In genomic region chr9:37053601-37054512, GRCm38 (mm10) we compare ENCODE assay signal across 8 mouse cellular contexts.
DNase-seq lines count a peak whose midpoint lies in the region; ATAC-seq and TF ChIP-seq lines count a peak whose summit lies in the region.

No protein-coding gene starts in this region.

- H3K4me1 ChIP-seq in forebrain, embryonic 16.5 days (replicated peaks; ENCODE audit: control insufficient read depth, insufficient read depth, low read length), result peaks cover 23% of the 10 kb centered on the region
- peaks cover 55% of the 10 kb centered on the region for H3K4me1 ChIP-seq in hindbrain, embryonic 12.5 days
- H3K4me1 ChIP-seq in limb, embryonic 14.5 days (ENCODE audit: control insufficient read depth, insufficient read depth, low read length), result peaks cover 41% of the 10 kb centered on the region
- peaks cover 82% of the 10 kb centered on the region for H3K4me1 ChIP-seq in neural tube, embryonic 13.5 days (replicated peaks)

- H3K79me2 ChIP-seq in C2C12 (ENCODE audit: control insufficient read depth, insufficient read depth), result no peaks in the 10 kb centered on the region

- H3K9me3 ChIP-seq in forebrain, embryonic 16.5 days (ENCODE audit: control insufficient read depth, low read length), result no peaks in the 10 kb centered on the region
- no peaks in the 10 kb centered on the region for H3K9me3 ChIP-seq in hindbrain, embryonic 12.5 days (replicated peaks)
- H3K9me3 ChIP-seq in limb, embryonic 14.5 days (ENCODE audit: control insufficient read depth, low read length), result no peaks in the 10 kb centered on the region
- H3K9me3 ChIP-seq in neural tube, embryonic 13.5 days, result no peaks in the 10 kb centered on the region

- peak overlapping the region; percentile 26; the same call in 1 of the 2 replicates for H3K9ac ChIP-seq in forebrain, embryonic 16.5 days (replicated peaks; ENCODE audit: low read depth, low read length)
- H3K9ac ChIP-seq in hindbrain, embryonic 12.5 days, result peak overlapping the region; percentile 47; the same call in 1 of the 2 replicates
- H3K9ac ChIP-seq in limb, embryonic 14.5 days (ENCODE audit: low read depth, low read length, severe bottlenecking), result peak overlapping the region; percentile 21; the same call in 1 of the 2 replicates
- peak overlapping the region; percentile 61 for H3K9ac ChIP-seq in neural tube, embryonic 13.5 days

- H3K27me3 ChIP-seq in C2C12 (ENCODE audit: control insufficient read depth, insufficient read depth, insufficient read length), result no peaks in the 10 kb centered on the region
- no peaks in the 10 kb centered on the region for H3K27me3 ChIP-seq in forebrain, embryonic 16.5 days (replicated peaks; ENCODE audit: control insufficient read depth, insufficient read depth, low read length)
- H3K27me3 ChIP-seq in hindbrain, embryonic 12.5 days, result no peaks in the 10 kb centered on the region
- no peaks in the 10 kb centered on the region for H3K27me3 ChIP-seq in limb, embryonic 14.5 days (ENCODE audit: control insufficient read depth, insufficient read depth, low read length)
- H3K27me3 ChIP-seq in neural tube, embryonic 13.5 days, result no peaks in the 10 kb centered on the region

- H3K27ac ChIP-seq in forebrain, embryonic 16.5 days (ENCODE audit: low read length), result peak overlapping the region; percentile 13; the same call in 1 of the 2 replicates
- H3K27ac ChIP-seq in hindbrain, embryonic 12.5 days, result peak overlapping the region; percentile 79
- H3K27ac ChIP-seq in limb, embryonic 14.5 days (replicated peaks; ENCODE audit: low read depth, low read length), result peak overlapping the region; percentile 75
- peak overlapping the region; percentile 71 for H3K27ac ChIP-seq in neural tube, embryonic 13.5 days (replicated peaks)

- TF ChIP-seq POLR2A in limb, embryonic 14.5 days (IDR thresholded peaks at IDR 0.05; ENCODE audit: borderline replicate concordance, extremely low read depth, insufficient read depth, insufficient read length), result no peak

- peak; percentile 97 for DNase-seq in R1 (ENCODE audit: low read depth, low spot score)
- peak; percentile 91 for DNase-seq in limb, embryonic 14.5 days (ENCODE audit: low spot score)
- DNase-seq in spleen, postnatal 14 days (ENCODE audit: low spot score in 2 of 2), result no peak
- no peak for DNase-seq in urinary bladder, adult 18-20 months (ENCODE audit: low spot score in 2 of 2)

- ATAC-seq in forebrain, embryonic 16.5 days, result peak; percentile 82
- ATAC-seq in hindbrain, embryonic 12.5 days (ENCODE audit: low FRiP score), result peak; percentile 82
- ATAC-seq in limb, embryonic 14.5 days (ENCODE audit: low FRiP score, low read depth), result peak; percentile 89
- ATAC-seq in neural tube, embryonic 13.5 days (ENCODE audit: low read depth), result peak; percentile 76

- no peak overlapping the region for H3K4me3 ChIP-seq in C2C12 (ENCODE audit: insufficient read depth, poor library complexity, severe bottlenecking)
- H3K4me3 ChIP-seq in forebrain, embryonic 16.5 days (replicated peaks; ENCODE audit: low read length), result no peak overlapping the region
- H3K4me3 ChIP-seq in hindbrain, embryonic 12.5 days, result peak overlapping the region; percentile 22
- peak overlapping the region; percentile 10; the same call in 1 of the 2 replicates for H3K4me3 ChIP-seq in limb, embryonic 14.5 days (replicated peaks; ENCODE audit: low read length)
- peak overlapping the region; percentile 12; the same call in 1 of the 2 replicates for H3K4me3 ChIP-seq in neural tube, embryonic 13.5 days

- H3K79me3 ChIP-seq in C2C12 (ENCODE audit: low read depth), result no peaks in the 10 kb centered on the region

- TF ChIP-seq CTCF in C2C12 (IDR thresholded peaks at IDR 0.05; ENCODE audit: control insufficient read depth, insufficient read depth, insufficient read length), result no peak

- no peaks in the 10 kb centered on the region for H3K36me3 ChIP-seq in C2C12 (ENCODE audit: control insufficient read depth, insufficient read depth)
- no peaks in the 10 kb centered on the region for H3K36me3 ChIP-seq in forebrain, embryonic 16.5 days (ENCODE audit: control insufficient read depth, insufficient read depth)
- H3K36me3 ChIP-seq in hindbrain, embryonic 12.5 days, result no peaks in the 10 kb centered on the region
- H3K36me3 ChIP-seq in limb, embryonic 14.5 days (ENCODE audit: control insufficient read depth, insufficient read depth, low read length), result no peaks in the 10 kb centered on the region
- no peaks in the 10 kb centered on the region for H3K36me3 ChIP-seq in neural tube, embryonic 13.5 days

- peak overlapping the region; percentile 53 for H3ac ChIP-seq in C2C12 (ENCODE audit: control insufficient read depth, insufficient read length, low read depth)

- peak overlapping the region; percentile 36 for H3K4me2 ChIP-seq in forebrain, embryonic 16.5 days (ENCODE audit: low read length)
- H3K4me2 ChIP-seq in hindbrain, embryonic 12.5 days (replicated peaks), result peak overlapping the region; percentile 50
- H3K4me2 ChIP-seq in limb, embryonic 14.5 days (replicated peaks; ENCODE audit: low read depth, low read length, severe bottlenecking), result peak overlapping the region; percentile 46
- H3K4me2 ChIP-seq in neural tube, embryonic 13.5 days, result peak overlapping the region; percentile 51

- 15% methylated on average over 21 of the region's 21 CpGs for WGBS in forebrain, embryonic 16.5 days
- WGBS in hindbrain, embryonic 12.5 days, result 13% methylated on average over 21 of the region's 21 CpGs
- WGBS in limb, embryonic 14.5 days, result 10% methylated on average over 21 of the region's 21 CpGs
- 12% methylated on average over 21 of the region's 21 CpGs for WGBS in neural tube, embryonic 13.5 days

TF ChIP-seq in C2C12, 6 proteins besides CTCF, POLR2A, EP300 and RAD21:
- TF ChIP-seq MYOD1 (IDR thresholded peaks at IDR 0.05; ENCODE audit: control insufficient read depth, insufficient read length, low read depth) (peak; percentile 100), FOSL1 (IDR thresholded peaks at IDR 0.05; ENCODE audit: insufficient read depth, low read length, poor library complexity, severe bottlenecking) (no peak)

Comparison
In these comparisons a context has a peak if more than half of its experiments do, and no peak if none do; other contexts are left out.
1. H3K4me3 ChIP-seq: peak in hindbrain, embryonic 12.5 days (single experiment), limb, embryonic 14.5 days (single experiment) and neural tube, embryonic 13.5 days (single experiment); none in C2C12 (single experiment) and forebrain, embryonic 16.5 days (single experiment).
2. DNase-seq: peak in R1 (single experiment) and limb, embryonic 14.5 days (single experiment); none in spleen, postnatal 14 days (0 of 2) and urinary bladder, adult 18-20 months (0 of 2).
3. H3K27ac ChIP-seq: peak in every context shown above with its lines; median percentile 79 in hindbrain, embryonic 12.5 days; 75 in limb, embryonic 14.5 days; 71 in neural tube, embryonic 13.5 days; 13 in forebrain, embryonic 16.5 days.
4. Peak in every context shown above with its lines, with median percentiles within 50 percentile points of each other: ATAC-seq, H3K4me2 ChIP-seq and H3K9ac ChIP-seq.